Mouse (Mus musculus) left cerebral cortex, adult 8-10 months (tissue): ENCODE data around the gene Gns. TPM values are rescaled to one million over a fixed set of nuclear protein-coding genes. Genes with fewer than 3 reads are reported as not detected.

Experiments
- DNase-seq, 2 experiments: peaks; one replicate each; pipeline ENCODE4 v3.0.0; 2022; ENCODE audit warnings: low spot score in 2 of 2
- total RNA-seq, 4 experiments: library from RNA; stranded (reverse); gene quantifications; 2 replicates each; pipeline ENCODE4 v1.2.4; 2022

The Gns gene
- total RNA-seq, 4 experiments from 2014 or later, result 87.2 to 126 (median 99.0) TPM

DNA sequence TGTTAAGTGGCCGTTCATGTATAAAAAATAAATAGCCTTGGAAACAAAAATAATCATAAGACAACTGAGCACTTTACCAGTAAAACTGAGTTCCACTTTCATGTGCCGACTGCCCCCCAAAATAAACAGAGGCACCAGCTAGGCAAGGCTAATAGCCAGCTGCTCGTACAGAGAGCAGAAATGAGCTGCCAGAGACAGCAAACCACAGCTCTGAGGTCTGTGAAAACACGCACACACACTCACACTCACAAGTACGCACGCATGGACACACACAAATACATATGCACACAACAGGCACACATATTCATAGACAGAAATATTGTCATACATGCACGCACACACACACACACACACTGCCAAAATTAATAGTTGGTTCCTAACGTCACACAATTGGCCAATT is 64.7 kb downstream of the Gns start:
- no peak for DNase-seq

DNA sequence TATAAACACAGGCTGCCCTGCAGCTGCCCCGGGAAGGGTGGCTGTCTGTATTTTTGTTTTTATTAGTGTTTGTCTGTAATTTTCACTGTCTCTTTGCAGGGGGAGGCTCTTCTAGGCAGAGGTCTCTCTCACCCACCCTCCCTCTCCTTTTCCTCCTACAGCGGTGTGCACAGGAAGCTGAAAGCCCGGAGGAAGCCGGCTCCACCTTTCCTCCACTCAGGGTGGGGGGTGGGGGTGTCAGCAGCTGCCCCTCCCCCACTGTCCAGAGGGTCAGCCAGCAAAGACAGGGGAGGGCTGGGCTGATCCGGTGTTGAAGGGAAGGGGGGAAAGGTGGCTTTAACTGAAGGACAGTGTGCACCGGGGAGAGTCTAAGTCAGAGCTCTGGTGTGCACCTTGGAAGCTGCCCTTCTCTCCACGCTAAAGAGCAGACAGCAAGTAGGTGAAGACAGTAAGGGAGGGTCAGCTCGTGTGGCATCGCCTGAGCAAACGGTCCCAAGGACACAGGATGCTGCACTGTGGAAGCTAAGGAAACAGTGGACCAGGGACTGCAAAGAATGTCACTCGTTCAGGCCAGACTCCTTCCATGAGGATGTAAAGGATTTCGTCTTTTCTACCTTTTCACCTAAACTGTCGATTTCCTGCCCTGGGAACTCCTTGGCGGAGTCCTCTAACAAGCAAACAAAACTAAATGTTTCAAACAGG is 65.2 kb downstream of the Gns start:
- DNase-seq, result no peak

DNA sequence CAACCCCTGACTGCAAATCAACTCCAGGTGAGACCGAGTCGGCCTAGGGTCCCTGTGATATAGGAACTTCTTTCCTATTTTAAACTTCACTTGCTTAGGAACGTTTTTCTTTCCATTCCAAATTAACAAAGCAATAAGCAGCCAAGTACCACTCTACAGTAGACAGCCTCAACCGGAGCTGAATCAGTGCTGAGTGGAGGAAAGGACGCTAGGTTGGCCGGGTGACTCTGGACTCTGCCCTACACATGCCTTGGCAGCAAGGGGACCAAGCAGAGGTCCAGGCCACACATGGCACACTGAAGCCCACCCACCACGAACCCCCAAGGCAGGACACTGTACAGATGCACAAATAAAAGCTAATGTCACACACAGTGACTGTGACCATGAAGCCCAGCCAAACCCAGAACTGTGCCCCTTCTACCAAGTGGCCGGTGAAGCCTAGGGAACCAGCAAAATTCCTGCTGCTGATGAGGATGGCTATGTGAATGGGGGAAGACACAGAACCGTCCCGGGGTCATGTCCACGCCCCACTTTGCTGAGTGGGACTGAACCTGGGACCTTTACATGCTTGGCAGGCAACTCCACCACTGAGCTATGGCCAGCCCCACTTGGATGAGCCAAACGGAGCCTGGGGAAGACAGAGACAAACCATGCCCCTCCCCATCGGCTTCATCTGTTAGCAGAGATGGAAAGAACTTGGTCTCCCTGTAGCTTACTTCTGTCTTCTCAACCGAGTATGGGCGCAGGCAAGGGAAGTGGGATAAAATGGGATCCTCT is 66.1 kb downstream of the Gns start:
- no peak for DNase-seq

DNA sequence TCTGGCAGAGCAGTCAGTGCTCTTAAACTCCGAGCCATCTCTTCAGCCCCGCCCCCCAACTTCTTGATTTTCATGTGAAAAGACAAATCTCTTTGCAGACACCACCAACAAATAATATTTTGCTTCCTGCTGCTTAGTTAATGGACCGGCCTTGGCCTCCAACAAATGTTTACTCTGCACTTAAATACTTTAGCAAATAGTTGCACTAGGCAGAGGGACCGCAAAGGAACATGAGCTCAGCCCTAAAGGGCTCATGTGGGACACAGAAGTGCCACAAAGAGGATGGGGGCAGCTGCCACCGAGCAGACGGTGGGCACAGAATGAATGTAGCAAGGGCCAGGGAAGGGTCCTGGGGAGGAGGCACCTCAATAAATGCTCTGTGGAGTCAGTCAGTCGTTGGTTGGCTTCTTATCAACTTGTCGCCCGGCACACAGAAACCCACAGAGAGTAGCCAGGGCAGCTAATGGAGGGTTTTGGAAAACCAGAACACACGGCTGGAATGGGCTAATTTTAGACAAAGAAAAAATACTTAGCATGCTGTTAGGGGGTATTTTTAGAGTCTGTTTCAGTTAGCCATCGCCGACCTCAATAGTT is 67.2 kb downstream of the Gns start:
- no peak for DNase-seq

DNA sequence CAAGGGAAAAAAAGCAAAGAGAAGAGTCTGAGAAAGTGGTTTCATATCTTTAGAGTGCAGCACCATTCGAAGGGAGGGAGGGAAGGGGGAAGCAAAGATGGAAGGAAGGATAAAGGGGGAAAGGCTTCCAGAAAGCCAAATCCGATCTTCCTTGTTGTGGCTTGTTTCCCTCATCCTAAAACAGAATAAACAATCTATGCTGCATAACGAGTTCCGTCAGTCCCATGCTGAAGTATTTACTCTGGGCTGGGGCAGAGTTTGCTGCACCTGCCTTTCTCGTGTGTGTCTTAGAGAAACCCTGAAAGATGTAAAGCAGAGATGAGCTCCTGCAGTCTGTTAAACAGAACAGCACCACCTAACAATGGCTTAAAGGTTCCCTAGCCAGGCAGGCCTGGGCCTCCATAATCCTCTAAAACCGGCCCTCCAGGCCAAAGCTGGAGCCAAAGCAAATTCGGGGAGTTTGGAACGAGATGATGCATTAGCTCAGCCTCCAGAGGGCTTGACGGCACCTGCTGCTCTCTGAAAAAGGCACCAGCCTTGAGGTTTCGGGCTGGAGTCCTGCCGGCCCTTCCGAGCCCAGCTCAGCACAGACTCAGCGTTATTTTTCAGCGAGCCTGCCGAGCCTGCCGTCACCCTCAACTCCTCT is 67.9 kb downstream of the Gns start:
- DNase-seq, result no peak

DNA sequence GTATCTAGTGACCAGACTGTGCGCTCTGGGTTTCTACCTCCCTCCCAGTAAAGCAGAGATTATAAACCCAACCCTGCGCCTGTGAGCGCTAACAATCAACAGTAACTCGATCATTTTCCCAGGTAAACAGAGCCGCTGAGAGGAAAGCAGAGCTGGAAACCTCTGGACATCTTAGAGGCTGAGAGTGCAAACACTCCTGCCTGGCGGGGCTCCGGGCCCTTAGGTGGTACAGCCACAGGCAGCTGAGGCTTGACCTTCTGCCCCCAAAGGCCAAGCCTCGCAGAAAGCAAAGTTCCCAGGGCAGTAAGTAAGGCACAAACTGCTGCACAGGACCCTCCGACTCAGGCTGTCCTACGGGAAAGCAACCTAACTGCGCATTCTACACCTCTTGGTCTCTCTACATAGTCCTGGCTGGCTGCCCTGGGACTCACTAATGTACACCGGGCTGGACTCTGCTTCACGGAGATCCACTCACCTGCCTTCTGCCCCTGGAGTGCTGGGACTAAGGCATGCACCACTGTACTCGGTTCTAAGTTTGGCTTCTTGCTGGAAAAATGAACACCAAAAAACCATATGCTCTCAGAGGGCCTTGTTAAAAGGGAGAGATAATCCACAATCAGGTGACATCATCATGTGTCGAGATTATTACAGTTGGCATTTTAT is 69.7 kb downstream of the Gns start:
- no peak for DNase-seq

DNA sequence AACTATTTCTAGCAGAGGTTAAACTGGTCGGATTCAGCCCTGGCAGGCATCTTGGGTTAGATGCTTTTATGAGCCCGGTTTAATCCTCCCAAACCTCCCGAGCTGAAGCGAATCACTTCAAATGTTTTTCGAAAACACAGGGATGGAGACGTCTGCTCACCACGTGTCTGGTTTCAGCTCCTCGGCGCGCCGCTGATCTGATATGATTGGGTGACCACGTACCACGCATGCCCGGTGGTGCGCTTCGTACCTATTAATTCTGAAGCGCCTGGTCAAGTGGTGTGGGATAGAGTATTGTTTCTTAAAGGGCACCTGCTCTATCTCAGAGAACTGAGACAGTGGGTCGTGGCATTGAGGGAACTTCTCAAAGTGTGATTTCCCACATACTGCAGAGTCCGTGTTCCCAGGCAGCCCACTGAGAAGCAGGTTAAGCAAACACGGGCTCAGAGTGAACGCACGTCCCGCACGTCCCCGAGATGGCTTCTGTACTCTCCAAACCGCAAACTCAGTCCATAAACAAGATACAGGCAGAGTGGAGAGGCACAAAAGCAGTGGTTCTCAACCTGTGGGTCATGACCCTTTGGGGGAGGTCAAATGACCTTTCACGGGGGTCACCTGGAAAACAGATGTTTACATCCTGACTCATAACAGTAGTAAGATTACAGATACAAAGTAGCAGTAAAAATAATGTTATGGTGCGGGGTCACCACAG is 70.8 kb downstream of the Gns start:
- DNase-seq, result no peak

DNA sequence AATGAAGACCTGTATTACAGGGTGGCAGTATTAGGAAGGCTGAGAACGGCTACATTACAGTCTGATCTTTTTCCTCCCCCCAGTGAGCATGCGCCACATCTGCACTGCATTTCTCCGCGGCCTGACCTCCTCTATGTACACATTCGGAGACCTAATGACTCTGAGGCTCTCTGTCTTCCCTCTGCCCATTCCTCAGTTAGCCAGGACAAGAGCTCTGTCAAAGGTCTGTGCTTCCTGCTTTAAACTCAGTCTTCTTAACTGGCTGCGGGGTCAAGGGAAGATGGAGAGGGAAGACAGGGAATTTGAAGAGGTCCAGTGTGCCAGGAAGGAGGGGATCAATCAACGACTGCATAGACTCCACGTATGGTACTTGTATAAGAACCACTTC is 71.4 kb downstream of the Gns start:
- no peak for DNase-seq

DNA sequence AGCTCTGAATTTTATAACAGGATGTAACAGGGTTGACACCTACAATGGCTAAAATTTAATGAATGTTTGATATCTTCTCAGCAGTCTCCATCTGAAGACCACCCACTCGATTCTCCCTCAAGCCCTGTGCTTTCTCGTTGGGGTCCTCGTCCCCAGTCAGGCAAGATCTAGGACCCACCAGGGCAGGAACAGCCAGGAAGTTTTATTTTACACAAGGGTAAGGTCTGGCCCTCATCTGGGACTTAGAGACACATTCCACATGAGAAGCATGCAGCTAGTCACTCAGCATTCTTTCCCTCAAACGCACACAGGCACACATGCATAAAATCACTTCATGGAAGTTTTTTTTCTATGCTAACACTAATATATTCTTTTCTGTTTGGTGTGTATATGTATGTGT is 71.8 kb downstream of the Gns start:
- DNase-seq, result no peak

DNA sequence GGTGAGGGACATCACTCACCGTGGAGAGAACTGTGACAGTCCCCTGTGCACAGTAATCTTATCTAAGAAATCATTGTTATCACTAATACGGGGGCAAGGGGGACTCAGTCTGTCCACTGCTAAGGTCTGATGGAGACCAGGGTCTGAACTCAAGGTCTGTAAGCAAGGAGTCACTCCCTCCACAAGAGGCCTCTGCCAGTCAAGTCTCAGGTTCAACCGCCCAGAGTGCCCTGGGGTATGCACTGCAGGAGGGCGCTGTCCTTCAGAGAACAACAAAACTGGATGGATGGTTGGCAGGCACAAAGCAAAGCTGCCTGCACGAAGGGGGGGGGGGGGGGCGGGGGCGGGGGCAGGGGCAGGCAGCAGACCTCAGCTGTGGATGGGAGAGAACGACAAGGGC is 73.2 kb downstream of the Gns start:
- DNase-seq, result no peak

DNA sequence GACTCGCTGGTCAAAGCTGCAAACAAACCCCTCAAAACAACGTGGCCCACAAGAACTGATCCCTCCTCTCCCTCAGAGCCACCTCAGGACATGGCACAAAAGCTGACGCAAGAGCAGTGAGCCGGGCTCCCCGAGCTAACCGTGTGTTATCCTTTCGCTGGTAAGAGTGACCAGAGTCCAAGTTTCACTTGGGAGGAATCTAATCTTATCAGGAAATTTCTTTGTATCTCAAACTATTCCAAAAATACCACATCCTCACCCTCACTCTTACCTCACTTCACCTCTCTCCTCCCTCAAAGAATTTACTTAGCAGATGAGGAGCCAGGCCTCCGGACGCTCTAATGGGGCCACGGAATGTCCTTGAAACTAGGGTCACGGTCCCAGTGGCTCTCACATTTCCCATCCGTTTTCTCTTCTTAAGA is 74.4 kb downstream of the Gns start:
- DNase-seq, result no peak

DNA sequence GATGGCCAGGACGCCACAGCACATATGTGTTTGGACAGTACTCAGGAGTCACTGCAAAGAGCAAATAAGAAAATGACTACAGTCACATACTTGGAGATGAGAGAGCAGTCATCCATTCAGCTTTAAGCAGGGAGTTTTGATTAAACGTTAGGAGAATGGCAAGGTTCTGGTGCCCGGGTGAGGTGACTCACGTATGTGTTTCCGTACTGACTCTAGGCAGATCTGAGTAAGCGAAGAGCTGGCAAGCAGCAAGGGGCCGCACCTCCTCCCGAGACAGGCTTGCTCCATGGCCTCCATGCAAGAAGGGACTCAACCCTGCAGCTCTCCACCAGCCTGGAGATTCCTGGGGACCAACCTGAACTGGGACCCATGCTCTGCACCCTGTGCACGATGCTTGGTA is 78.9 kb downstream of the Gns start:
- DNase-seq, result no peak

DNA sequence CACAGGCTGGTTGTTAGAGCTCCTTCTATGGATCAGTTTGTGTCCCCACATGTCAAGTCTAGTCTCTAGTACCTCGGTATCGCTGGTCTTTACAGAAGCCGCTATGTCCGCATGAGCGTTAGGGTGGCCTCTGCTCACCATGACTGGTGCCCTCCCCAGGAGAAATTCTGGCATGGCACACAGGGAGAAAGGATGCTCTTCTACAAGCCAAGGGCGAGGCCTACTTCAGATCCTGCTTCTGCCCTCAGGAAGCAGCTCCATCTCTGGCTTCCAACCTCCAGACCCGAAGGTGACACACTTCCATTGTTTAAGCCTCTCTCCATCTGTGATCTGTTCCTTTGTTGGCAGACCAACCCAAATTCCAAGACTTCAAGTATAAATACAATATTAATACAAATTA is 79.3 kb downstream of the Gns start:
- DNase-seq, result no peak

DNA sequence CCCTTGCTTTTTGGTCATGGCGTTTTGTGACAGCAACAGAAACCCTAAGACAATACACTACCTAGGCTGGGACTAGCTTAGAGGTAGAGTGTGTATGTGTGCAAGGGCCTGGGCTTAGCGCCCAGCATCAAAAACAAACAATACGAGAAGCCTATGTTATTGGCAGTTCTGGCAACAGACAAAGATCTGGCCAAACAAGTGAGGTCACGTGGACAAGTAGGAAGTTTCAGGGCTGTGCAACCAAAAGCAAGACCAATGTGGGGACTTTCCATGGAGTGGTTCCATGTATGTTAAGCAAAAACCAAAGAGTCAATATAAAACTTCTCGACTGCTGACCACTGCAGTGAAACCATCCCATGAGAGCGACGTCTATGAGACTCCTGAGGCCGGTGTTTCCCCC is 80.9 kb downstream of the Gns start:
- DNase-seq, result no peak

Other genes starting within 250 kb of the Gns start
- 10 to 100 TPM; 80.6 to 89.9 (median 82.3) TPM for gene Tbc1d30, start 13.8 kb upstream of the Gns start, total RNA-seq
- gene Rassf3, start 111.3 kb downstream of the Gns start, total RNA-seq, result 10 to 100 TPM; 43.2 to 52.0 (median 45.0) TPM
- 10 to 100 TPM; 44.4 to 55.7 (median 48.4) TPM for gene Tbk1, start 221.7 kb downstream of the Gns start, total RNA-seq